Mouse (Mus musculus): ENCODE data around the gene Prrx1.

Gene Prrx1

GRCm38 (mm10) chr1:163255884-163256283 is 57.6 kb downstream of the Prrx1 start:
- DNase-seq: no peak

- no peak for DNase-seq
These were observed 60.7 kb downstream of the Prrx1 start for GRCm38 (mm10) chr1:163252796-163253195.

GRCm38 (mm10) chr1:163252331-163252730 is 61.2 kb downstream of the Prrx1 start:
- no peak for DNase-seq

GRCm38 (mm10) chr1:163251766-163252165 is 61.7 kb downstream of the Prrx1 start:
- no peak for DNase-seq

- no peak for DNase-seq
These were observed 74.6 kb downstream of the Prrx1 start for GRCm38 (mm10) chr1:163238950-163239349.

GRCm38 (mm10) chr1:163231230-163231629 is 82.3 kb downstream of the Prrx1 start:
- DNase-seq: no peak

- peak in 1 of 2 experiments; percentile 6 for DNase-seq
These were observed 87.2 kb downstream of the Prrx1 start for GRCm38 (mm10) chr1:163226271-163226670.

- DNase-seq: no peak
These were observed 91.7 kb downstream of the Prrx1 start for GRCm38 (mm10) chr1:163221767-163222166.

GRCm38 (mm10) chr1:163208919-163209867 is 104.3 kb downstream of the Prrx1 start:
- no peak for DNase-seq

- no peak for DNase-seq
These were observed 114.7 kb downstream of the Prrx1 start for GRCm38 (mm10) chr1:163198767-163199166.

- DNase-seq: no peak
These were observed 115.5 kb downstream of the Prrx1 start for GRCm38 (mm10) chr1:163198059-163198458.
